Mouse (Mus musculus): Measurements from ENCODE around the gene Sp9.

The Sp9 gene

DNA sequence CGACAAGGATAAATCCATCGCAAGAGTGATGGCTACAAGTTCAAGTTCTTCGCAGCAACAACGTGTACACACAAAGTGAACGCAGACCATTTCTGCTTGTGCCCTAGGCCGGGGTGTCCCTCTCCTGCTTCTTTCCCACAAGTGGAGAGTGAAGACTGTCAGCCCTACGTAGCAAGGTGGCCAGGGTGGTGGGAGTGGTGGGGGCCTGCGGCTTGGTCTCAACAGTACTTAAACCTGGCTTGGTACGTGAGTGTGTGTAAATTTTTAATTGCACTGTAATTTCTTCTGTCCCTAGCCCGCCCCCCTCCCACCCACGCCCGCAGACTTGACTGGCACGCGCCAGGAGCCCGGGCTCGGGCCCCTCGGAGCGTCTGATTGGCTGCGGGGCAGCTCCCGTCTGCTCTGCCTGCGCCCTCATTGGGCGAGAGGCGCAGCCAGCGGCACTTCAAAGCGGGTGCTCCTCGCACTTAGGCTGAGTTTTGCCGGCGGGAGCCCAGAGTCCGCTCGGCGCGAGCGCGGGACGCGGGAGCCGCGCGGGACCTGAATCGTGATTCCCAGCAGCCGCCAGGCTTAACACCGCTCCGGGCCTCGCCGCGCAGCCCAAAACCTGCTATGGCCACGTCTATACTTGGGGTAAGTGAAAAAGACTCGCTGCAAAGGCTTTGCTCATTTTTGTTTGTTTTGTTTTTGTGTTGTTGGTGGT, at the start of gene Sp9:
Gene Sp9 (plus strand): TSS at position 467 of the 703 bp plus-strand sequence.
- DNase-seq (ENCODE audit: low read depth, low spot score) = no peak

- no peak for DNase-seq (ENCODE audit: low read depth, low spot score)
These were observed 40.6 kb upstream of the Sp9 start for GRCm38 (mm10) chr2:73231081-73231480.

DNA sequence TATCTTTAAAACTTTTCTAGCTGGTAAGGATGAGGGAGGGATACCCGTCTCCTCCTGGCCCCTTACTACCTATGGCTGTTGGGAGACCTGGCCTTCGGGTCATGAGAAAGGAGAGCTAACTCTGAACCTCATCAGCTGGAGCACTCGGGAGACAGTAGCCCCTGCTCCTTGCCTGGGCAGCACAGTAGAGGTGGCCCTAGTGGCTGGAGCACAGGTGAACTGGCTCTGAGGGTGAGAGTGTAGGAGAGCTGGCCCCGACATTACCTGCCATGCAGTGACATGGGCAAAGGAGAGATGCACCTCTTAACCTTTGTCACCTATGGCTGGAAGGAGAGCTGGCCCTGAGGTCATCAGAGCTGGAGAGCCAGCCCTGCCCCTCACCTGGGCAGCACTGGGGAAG, 30.4 kb upstream of the Sp9 start:
- no peak for DNase-seq (ENCODE audit: low read depth, low spot score)

DNA sequence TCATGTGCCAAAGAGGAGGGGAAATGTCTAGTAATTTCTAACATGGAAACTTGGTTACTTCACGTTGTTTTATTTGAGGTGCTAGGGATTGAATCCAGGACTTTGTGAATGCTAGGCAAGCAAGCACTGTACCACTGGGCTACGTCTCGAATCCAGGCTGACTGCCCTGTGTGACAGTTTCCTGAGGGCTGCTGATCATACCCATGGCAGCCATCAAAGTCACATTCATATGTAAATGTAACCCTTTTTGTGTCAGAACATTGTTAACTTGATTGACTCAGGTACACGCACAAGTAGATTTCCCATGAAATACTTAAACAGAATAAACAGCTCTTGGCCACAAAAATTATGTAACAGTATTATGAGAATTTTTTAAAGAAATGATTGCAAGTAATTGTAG, 23.0 kb upstream of the Sp9 start:
- DNase-seq (ENCODE audit: low read depth, low spot score) = no peak

DNA sequence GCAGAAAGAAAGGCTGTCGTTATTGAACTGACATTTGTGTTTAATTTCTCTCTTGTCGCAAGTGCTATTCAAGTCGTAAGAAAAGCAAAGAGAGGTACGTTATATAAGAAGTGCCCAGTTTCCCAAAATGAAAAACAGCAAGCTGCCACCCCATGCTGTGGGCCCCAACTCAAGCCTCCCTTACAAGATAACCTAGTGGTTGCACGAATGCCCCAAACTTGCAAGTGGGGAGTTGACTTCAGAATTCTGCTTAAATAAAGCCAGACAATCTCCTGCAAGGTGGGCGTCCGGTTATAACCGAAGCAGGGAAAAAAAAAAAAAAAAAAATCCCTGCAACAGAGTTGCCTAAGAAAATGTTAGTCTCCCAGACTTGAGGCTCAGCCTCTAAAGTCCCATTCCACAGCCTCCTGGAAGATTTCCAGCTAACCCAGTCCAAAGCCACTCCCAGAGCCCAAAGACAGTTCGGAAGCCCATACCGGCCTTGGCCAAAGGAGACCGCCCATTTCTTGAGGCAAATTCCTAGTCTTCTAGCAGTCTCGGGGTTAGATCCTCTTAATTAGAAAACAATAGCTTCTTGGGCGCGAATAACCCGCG, 8.5 kb upstream of the Sp9 start:
- no peak for DNase-seq (ENCODE audit: low read depth, low spot score)

GRCm38 (mm10) chr2:73263794-73264610, 7.7 kb upstream of the Sp9 start:
- DNase-seq (ENCODE audit: low read depth, low spot score) = no peak

- no peak for DNase-seq (ENCODE audit: low read depth, low spot score)
These were observed 7.0 kb upstream of the Sp9 start for GRCm38 (mm10) chr2:73264611-73265195.

DNA sequence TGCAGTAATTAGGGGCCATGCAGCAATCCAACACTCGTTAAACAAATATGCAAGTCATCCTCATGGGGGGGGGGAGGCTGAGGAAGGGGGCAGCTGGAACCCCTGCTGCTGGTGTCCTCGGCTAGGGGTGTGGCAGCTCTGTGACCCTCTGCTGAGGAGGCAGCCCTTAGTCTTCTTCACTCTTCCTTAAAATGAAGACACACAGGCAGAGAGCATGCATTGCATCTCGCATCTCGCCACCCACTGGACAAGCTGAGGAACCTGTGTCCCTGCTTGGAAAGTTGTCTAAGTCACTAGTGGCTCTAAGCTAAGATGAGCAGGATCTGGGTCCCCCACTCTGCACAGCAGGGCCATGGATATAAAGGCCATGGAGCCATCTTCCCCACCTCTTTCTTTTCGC, 5.7 kb upstream of the Sp9 start:
- no peak for DNase-seq (ENCODE audit: low read depth, low spot score)

- no peak for DNase-seq (ENCODE audit: low read depth, low spot score)
These were observed 5.1 kb upstream of the Sp9 start for GRCm38 (mm10) chr2:73266623-73267022.

DNA sequence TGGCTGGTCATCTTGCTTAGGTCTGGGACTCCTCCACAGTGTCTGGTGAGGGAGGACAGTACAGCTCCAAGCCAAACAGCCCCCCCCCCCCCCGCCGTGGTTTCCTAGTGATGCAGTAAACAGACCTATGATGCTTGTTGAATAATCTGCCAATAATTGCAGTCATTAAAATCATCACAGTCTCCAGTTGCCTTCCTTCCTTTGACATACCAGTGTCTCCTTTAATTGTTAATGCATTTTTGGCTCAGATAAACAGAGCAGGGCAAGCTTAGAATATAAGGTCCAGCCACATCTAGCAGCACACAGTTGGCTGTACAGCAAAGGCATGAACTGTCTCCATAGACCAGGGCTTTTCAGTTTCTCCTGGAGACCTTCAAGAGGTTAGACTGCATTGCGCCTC, 4.5 kb upstream of the Sp9 start:
- no peak for DNase-seq (ENCODE audit: low read depth, low spot score)

DNA sequence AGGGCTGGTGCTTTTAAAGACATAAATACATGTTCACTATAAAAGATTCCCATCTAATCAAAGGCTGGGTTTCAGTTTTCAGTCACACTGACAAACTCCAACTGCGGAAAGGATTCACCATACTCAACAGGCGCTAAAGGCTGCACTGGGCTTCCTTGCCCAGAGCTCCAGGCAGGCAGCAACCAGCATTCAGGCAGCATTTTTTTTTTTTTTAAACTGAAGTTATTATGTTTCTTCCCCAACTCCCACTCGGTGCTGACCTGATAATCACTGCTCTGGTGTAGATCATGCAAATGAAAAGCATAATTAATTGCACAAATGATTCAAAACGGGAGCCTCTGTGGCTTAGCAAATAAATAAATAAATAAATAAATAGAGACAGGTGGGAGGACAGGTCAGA, 3.9 kb upstream of the Sp9 start:
- no peak for DNase-seq (ENCODE audit: low read depth, low spot score)

DNA sequence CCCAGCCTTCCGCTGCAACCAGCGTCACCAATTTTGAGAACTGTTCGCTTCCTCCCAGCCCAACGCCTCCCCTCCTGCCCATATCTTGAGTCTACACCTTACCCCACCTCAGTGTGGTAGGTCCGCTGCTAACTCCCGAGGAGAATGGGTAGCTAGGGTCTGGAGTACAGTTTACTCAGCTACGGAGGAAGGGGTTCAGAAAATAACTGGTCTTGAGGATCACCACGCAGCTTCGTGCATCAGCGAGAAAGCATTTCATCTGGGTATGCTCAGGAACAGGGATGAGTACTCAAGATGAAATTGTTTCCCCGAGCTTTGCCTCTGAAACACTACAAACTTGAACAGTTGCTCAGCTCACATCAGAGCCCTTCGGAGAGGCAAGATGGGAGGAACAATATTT, 3.4 kb upstream of the Sp9 start:
- no peak for DNase-seq (ENCODE audit: low read depth, low spot score)

GRCm38 (mm10) chr2:73268836-73269395, 2.8 kb upstream of the Sp9 start:
- DNase-seq (ENCODE audit: low read depth, low spot score) = no peak

DNA sequence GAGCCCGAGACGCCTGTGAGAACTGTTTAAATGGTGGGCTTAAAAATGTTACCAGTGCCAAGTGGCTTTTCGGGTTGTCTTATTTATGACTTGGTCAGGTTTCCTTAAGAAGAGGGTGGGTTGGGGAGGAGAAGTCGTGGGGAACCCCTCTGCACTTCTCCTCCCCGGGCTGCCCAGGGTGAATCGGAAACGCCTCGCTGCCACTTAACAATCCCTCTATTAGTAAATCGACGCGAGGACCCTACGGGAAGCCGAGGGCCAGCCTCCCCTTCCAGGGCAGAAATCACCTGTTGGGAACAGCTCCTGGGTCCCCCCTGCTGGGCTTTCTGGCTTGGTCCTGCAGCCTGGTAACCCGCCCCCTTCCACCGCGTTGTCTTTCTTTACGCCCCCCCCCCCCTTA, 2.1 kb upstream of the Sp9 start:
- DNase-seq (ENCODE audit: low read depth, low spot score) = no peak

DNA sequence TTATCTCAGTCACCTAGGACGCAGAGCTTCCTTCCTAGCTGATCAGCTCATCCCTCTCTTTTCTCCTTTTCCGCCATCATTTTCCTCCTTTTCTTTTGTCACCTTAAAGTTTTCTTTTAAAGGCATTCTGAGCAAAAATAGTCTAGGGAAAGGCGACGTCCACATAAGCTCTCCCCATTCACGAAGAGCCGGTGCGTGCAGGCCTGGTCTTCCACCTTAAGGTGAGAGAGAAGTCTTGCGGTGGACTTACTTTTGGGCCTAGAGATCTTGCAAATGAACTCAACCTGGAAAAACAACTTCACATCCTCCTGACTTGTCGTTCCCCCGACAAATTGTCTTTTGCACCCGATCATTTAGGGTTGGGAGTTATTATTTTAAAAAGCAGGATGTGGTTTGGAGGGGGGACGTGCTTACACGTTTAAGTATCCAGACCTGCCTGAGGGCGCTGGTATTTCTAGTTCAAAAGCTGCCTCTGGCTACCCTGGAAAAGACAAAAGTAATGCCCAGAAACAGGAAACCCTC, 1.6 kb upstream of the Sp9 start:
- DNase-seq (ENCODE audit: low read depth, low spot score) = no peak

DNA sequence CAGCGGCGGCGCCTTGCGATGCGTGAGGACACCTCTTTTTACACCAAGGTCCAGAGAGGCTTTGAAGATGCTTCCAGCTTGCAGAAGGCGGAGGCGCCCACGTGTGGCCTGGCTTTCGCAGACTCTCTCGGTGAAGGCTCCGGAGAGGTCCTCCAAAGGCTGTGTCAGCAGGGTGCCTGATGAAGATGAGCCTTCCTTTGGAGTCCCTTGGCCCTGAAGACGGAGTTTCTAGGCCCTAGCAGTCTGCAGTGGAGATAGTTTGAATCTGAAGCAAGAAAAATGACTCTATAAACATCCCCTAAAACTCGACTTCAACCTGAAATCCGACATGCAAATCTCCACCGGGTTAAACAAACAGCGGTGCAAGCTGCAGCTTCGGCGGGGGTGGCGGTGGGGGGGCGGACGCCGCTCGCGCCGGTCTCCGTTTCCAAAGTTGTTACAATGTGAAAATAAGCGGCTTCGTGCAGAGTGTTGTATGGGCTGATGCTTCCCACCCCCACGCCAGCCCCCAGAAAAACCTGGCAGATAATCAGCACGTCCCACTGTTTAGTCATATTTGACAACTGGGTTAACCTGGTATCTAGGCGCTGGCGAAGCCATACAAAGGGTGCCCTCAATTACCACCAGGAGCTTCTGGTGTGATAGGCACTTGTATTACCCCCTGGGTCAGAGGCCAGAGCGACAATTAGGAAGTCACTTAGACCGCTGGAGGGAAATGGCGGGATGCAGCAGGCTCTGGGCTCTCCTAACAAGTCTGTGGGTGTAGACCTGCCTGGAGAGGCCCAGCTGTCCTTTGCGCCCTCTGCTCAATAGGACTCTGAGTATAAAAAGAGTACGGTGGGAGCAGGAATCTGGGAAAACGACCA, 899 bp upstream of the Sp9 start:
- DNase-seq (ENCODE audit: low read depth, low spot score) = no peak

DNA sequence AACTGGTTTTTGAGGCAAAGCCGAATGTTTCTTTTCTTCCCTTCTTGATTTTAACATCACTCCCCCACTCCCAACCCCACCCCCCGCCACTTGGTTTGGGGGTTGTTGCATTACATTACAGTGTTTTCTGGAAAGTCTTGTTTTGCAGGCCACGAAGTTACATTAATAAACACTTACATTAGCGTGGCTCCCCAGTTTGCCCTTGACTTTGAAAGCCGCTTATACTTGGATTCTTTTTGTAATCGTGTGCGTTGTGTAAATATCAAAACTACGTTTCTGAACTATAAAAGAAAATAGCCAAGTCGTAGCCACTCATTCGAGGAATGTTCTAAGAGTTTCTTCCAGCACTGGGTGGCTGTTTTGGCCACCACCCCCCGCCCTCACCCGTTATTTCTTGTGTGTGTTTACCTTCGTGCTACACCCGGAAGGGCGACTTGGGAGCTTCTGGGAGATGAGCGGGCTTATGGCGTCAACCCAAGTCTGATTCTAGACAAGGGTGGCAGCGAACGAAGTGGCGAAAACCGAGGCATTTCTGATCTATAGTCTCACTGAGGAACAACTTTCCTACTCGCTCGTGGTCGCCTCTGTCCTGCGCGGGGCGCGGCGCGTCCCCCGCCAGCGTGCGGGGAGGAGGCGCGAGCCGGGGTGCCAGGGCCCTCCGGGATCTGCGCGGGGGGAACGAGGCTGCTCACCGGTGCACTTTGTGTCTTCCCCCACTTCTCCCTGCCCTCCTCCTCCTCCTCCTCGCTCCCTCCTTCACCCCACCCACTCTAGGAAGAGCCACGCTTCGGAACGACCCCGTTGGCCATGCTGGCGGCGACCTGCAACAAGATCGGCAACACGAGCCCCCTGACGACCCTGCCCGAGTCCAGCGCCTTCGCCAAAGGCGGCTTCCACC, 875 bp downstream of the Sp9 start:
- no peak for DNase-seq (ENCODE audit: low read depth, low spot score)

- DNase-seq (ENCODE audit: low read depth, low spot score) = no peak
These were observed 1.8 kb downstream of the Sp9 start for GRCm38 (mm10) chr2:73273249-73274118.
